ENCODE assay signal across 14 mouse cellular contexts in genomic region chr2:53061363-53062000, GRCm38 (mm10).
A peak's percentile ranks its signal among the peaks of the same experiment; 100 is the strongest.
DNase-seq lines count a peak whose midpoint lies in the region; ATAC-seq lines count a peak whose summit lies in the region.
"Had no signal": no experiment of that assay in that cellular context is flagged by ENCODE, and none has a peak within 500 bp of the region (broad histone marks: within the 10 kb centered on the region; RNA-seq: fewer than 3 reads in every experiment).

No protein-coding gene starts in this region.

- H3K4me2 ChIP-seq in midbrain, embryonic 15.5 days, result no peak overlapping the region
- no peak overlapping the region for H3K4me2 ChIP-seq in midbrain, embryonic 16.5 days (ENCODE audit: low read length)
- H3K4me2 ChIP-seq: heart, embryonic 13.5 days; limb, embryonic 12.5 days; neural tube, embryonic 13.5 days had no signal

- no peaks in the 10 kb centered on the region for H3K36me3 ChIP-seq in midbrain, embryonic 15.5 days (replicated peaks)
- peaks cover 1% of the 10 kb centered on the region; the same call in 1 of the 2 replicates for H3K36me3 ChIP-seq in midbrain, embryonic 16.5 days (ENCODE audit: control insufficient read depth, insufficient read depth, low read length)
- H3K36me3 ChIP-seq: heart, embryonic 13.5 days had no signal

- 82% methylated on average over 9 of the region's 9 CpGs for WGBS in midbrain, embryonic 15.5 days
- 81% methylated on average over 9 of the region's 9 CpGs for WGBS in midbrain, embryonic 16.5 days

- no peaks in the 10 kb centered on the region for H3K9me3 ChIP-seq in midbrain, embryonic 15.5 days
- H3K9me3 ChIP-seq in midbrain, embryonic 16.5 days (replicated peaks; ENCODE audit: control insufficient read depth, low read length, poor library complexity, severe bottlenecking), result no peaks in the 10 kb centered on the region
- H3K9me3 ChIP-seq: heart, embryonic 13.5 days; limb, embryonic 12.5 days; neural tube, embryonic 13.5 days had no signal

- no peak overlapping the region for H3K4me3 ChIP-seq in midbrain, embryonic 15.5 days
- H3K4me3 ChIP-seq in midbrain, embryonic 16.5 days (ENCODE audit: low read depth, low read length), result no peak overlapping the region
- H3K4me3 ChIP-seq: gastrocnemius, adult 2 months; heart, embryonic 13.5 days; limb, embryonic 12.5 days; neural tube, embryonic 13.5 days had no signal

- ATAC-seq in cerebellum, adult (ENCODE audit: insufficient number of reproducible peaks, low FRiP score, low TSS enrichment), result peak; percentile 62
- peak; percentile 55; the same call in 1 of the 2 replicates for ATAC-seq in midbrain, embryonic 15.5 days (replicated peaks)
- ATAC-seq in midbrain, embryonic 16.5 days, result no peak

- no peaks in the 10 kb centered on the region for H3K27me3 ChIP-seq in midbrain, embryonic 15.5 days (replicated peaks)
- no peaks in the 10 kb centered on the region for H3K27me3 ChIP-seq in midbrain, embryonic 16.5 days (ENCODE audit: control insufficient read depth, insufficient read depth, low read depth, low read length)
- H3K27me3 ChIP-seq: heart, embryonic 13.5 days; limb, embryonic 12.5 days; neural tube, embryonic 13.5 days had no signal

- H3K9ac ChIP-seq in midbrain, embryonic 15.5 days, result no peak overlapping the region
- no peak overlapping the region for H3K9ac ChIP-seq in midbrain, embryonic 16.5 days (ENCODE audit: low read depth, low read length)
- H3K9ac ChIP-seq: heart, embryonic 13.5 days; limb, embryonic 12.5 days; neural tube, embryonic 13.5 days had no signal

- DNase-seq in cerebellum, postnatal 4 days (ENCODE audit: low spot score in 2 of 2), result no peak
- peak; percentile 39 to 81 for DNase-seq in layer of hippocampus, adult 18-20 months (ENCODE audit: low spot score in 2 of 2)
- DNase-seq in urinary bladder, adult 18-20 months (ENCODE audit: low spot score in 2 of 2), result no peak
- no peak for DNase-seq in heart, adult 18-20 months
- DNase-seq in urinary bladder, postnatal 36 days (ENCODE audit: low spot score in 2 of 2), result no peak
- DNase-seq: gastrocnemius, adult 2 months; kidney, adult 8-10 months; thymus, postnatal 14 days had no signal

- H3K27ac ChIP-seq in midbrain, embryonic 15.5 days, result no peak overlapping the region
- no peak overlapping the region for H3K27ac ChIP-seq in midbrain, embryonic 16.5 days (ENCODE audit: low read length)
- H3K27ac ChIP-seq: gastrocnemius, adult 2 months; heart, embryonic 13.5 days; limb, embryonic 12.5 days; neural tube, embryonic 13.5 days had no signal

- H3K4me1 ChIP-seq in midbrain, embryonic 15.5 days, result 0 out of 2 replicates have a peak, but pooled peaks cover 2% of the 10 kb centered on the region
- H3K4me1 ChIP-seq in midbrain, embryonic 16.5 days (ENCODE audit: control insufficient read depth, insufficient read depth, low read length), result no peaks in the 10 kb centered on the region; the same call in 1 of the 2 replicates
- H3K4me1 ChIP-seq: heart, embryonic 13.5 days had no signal

Comparison
In these comparisons a context has a peak if more than half of its experiments do, and no peak if none do; other contexts are left out.
1. DNase-seq: peak in layer of hippocampus, adult 18-20 months (2 of 2); none in cerebellum, postnatal 4 days (0 of 2), urinary bladder, adult 18-20 months (0 of 2), heart, adult 18-20 months (0 of 2) and urinary bladder, postnatal 36 days (0 of 2).